Mouse (Mus musculus): Measurements from ENCODE around the gene Lmntd2.
A peak's percentile ranks its signal among the peaks of the same experiment; 100 is the strongest.

Lmntd2 gene

GRCm38 (mm10) chr7:141215880-141216733 lies 2.2 kb upstream of the Lmntd2 start:
- peak; percentile 91 for DNase-seq

- DNase-seq = peak; percentile 96
These were observed 1.4 kb upstream of the Lmntd2 start, which contains the start of gene Rassf7 for GRCm38 (mm10) chr7:141215101-141215879. Gene Rassf7 (plus strand): TSS chr7:141215860.

DNA sequence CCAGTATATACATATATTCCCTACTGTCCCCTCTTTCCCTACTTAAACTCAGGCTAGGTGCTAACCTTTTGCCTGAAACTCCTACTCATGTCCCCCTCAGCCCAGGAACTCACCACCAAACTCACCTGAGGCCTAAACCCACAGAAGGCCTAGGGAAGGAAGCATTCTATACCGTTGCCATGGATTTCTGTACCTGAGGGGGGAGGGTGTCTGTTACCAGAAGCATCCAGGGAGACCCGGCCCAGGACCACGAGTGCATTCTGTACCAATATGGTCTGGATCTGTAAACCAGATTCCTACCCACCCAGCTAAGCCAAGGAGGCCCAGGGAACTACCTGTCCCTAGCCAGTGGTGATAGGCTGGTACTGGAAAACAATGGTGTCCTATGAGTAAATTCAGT lies 430 bp upstream of the Lmntd2 start:
- no peak for DNase-seq

DNA sequence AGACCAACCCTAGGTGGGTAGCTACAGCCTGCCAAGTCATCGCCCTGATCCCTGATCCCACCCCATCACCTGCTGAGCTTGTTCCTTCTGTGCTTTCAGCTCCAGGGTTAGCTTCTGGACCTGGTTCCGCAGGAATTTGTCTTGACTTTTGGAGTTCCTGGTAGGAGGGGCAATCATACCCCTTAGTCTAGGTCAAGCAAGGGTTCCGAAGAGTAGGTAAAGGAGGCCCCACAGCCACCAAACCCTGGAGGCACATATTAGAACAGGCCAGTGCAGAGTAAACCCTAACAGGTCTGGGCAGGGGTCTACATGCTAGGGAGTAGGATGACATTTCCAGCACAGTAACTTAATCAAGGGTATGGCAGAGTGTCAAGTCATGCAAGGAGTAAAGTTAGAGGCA lies 747 bp downstream of the Lmntd2 start:
- DNase-seq = no peak

GRCm38 (mm10) chr7:141210606-141211131 lies 3.2 kb downstream of the Lmntd2 start:
- DNase-seq = no peak

DNA sequence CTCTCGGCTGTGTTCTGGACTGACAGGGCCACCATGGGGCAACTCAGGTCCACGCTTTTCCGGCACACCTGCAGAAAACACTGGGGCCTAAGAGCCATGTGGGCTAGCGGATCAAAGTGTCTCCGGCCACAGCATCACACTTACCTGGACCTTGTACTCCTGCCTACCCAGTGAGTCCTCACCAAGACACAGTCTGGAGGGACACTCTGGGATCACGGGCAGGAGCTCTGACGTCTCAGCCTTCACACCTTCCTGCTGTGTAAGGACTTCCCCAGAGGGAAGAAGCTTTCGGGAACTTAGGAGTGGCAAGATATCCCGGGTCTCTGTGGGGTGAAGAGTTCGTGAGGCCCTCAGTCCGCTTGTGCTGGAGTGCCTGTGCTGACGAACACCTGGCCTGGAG lies 3.7 kb downstream of the Lmntd2 start:
- DNase-seq = no peak

- DNase-seq = no peak
These were observed 4.4 kb downstream of the Lmntd2 start for GRCm38 (mm10) chr7:141209526-141209925.

DNA sequence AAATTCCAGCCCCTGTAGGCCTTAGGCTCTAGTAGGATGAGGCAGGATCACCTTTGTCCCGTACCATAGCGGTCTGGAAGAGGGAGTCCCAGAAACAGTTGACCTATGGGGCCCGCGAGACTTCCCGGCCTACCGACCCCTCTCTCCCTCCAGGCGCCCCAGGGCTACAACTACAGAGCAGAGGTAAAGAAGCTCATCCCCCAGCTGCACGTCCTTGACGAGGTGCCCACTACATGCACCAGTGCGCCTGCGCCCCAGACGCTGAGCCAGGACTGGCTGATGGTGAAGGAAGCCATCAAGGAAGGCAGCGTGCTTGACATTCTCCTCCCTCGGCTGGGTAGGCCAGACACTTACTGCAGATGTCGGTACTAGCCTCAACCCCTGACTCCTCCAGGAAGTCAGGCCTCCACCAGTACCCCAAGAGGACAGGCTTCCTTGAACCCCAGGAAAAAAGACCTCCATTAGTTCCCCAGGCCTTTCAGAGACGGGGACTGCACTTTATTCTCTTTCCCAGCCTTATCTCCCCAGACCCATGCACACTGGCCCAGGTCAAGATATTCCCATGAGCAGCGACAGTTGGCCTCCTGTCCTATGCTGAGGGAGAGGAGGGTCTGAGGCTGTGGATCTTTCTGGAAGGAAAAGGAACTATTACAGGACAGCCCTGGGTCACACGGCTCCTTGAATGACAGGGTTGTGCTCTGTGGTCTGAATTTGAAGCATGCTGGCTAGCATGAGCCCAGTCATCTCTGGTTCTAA lies 7.5 kb downstream of the Lmntd2 start:
- DNase-seq = no peak

- DNase-seq = no peak
These were observed 8.4 kb downstream of the Lmntd2 start for GRCm38 (mm10) chr7:141205504-141205903.

GRCm38 (mm10) chr7:141204546-141204945 lies 9.3 kb downstream of the Lmntd2 start:
- no peak for DNase-seq

DNA sequence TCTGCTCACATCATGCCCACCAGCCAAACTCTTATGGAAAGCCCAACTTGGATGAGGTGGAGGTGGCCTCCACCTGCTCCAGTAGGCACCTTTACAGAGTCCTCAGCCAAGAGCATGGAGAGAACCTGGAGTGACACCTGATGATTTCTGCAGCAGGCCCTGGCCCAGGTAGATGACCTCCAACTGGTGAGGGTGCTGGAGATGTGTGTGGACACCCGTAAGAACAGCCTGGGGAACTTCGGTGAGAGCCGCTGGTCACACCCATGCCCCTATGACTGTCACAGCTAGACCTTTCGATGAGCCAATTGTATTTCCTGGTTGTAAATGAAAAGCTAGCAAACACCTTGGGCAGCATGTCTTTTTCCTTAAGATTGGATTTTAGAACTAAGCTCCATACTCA lies 15.8 kb downstream of the Lmntd2 start:
- DNase-seq = no peak

- DNase-seq = no peak
These were observed 17.1 kb downstream of the Lmntd2 start for GRCm38 (mm10) chr7:141196619-141197282.

GRCm38 (mm10) chr7:141195754-141196153 lies 18.1 kb downstream of the Lmntd2 start:
- no peak for DNase-seq

DNA sequence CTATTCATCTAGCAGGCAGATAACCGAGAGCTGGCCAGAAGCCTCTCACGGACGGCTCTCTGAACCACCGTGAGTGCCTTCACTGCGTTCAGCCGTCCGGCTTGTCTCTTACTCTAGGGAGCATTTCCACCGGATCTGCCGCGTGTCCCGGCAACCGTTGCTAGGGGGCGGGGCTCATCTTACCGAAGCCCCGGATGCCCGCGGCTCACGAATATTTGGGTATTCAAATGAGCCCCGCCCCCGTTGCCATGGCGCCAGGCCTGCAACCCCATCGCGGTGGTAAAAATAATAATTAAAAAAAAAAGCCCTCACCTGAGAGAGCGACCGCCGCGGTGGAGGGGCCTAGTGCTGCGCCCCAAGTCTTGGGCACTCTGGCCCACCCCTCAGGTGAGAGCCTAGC lies 19.1 kb downstream of the Lmntd2 start:
- DNase-seq = peak; percentile 95

DNA sequence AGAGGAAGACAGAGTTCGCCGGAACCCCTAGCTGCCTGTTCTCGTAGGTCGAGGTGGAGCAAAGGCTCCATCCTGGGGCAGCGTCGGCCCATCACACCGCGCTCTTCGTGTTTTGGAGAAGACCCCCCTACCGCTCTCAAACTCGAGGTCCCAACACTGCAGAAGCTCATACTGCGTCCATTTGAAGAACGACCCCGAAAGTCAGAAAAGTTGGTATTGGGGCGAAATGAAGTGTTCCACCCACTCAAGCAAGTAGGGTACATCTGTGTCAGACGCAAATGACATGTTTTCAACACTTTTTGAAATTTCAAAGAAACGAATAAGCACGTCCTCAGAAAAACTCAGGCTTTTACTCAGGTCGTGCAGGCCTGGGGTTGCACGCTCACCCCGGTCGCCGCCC lies 19.5 kb downstream of the Lmntd2 start:
- no peak for DNase-seq

DNA sequence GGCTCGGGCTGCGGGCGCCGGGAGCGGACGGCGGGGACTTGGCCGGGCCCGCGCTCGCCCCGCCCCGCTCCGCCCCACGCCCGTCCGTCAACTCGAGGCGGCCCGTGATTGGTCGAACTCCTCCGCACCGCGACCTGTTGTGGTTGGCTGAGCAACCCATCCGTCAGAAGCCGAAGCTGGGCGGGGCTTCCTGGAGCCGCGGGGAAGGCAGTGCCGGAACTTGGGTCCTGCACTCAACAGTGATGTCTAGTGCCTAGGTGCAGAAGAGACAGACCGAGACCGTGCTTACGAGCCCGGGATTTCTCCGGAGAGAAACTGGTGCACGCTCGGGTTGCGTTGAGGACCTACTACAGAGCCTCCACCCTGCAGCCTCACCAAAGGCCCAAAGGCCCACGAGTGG lies 19.9 kb downstream of the Lmntd2 start, which contains the start of the genes Hras and Lrrc56:
Gene Hras, minus strand, starts transcription at position 58 of the 400 bp plus-strand sequence.
Gene Lrrc56, plus strand, starts transcription at position 210 of the 400 bp plus-strand sequence.
- peak; percentile 99 for DNase-seq

DNA sequence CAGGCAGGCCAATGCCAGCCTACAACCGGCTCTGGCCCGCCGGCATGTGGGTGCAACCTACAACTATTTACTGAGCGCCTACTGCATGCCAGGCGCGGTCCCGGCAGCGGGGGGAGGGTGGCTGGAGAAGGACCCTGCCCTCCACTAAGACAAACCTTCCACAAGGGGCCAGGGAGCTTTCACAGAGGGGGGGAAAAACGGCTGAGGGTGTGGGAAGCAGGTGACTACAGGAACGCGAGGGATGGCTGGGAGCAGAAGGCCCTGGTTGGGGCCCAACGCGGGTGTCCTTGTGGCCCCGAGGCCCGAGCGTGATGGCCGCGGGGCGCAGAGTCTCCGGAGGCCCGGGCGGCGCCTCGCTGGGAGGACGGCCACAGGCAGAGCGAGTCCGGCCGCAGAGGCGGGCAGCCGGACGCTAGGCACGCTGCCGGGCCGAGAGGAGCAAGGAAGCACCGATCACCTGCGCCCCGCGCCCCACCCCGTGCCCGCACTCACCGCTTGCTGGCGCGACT lies 20.5 kb downstream of the Lmntd2 start:
- DNase-seq = peak; percentile 50

DNA sequence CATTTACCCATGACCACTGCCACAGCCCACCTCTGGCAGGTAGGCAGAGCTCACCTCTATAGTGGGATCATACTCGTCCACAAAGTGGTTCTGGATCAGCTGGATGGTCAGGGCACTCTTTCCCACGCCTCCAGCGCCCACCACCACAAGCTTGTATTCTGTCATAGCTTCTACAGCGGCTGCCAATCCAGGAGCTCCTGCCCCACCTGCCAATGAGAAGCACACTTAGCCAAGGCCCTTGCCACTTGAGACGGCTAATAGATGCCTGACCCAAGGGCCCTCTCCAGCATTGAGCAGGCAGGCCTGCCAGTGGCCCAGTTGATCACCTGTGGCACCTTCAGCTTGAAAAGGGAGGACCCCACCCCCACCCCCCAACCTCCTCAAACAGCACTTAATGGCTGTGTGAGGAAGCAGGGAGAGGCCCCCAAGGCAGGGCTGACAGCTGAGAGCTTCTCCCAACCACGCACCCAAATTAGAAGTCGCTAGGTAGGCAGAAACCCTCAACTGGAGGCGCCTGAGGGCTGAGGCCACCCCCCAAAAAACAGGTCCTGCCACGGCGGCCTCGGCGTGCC lies 21.0 kb downstream of the Lmntd2 start:
- DNase-seq = peak; percentile 60

DNA sequence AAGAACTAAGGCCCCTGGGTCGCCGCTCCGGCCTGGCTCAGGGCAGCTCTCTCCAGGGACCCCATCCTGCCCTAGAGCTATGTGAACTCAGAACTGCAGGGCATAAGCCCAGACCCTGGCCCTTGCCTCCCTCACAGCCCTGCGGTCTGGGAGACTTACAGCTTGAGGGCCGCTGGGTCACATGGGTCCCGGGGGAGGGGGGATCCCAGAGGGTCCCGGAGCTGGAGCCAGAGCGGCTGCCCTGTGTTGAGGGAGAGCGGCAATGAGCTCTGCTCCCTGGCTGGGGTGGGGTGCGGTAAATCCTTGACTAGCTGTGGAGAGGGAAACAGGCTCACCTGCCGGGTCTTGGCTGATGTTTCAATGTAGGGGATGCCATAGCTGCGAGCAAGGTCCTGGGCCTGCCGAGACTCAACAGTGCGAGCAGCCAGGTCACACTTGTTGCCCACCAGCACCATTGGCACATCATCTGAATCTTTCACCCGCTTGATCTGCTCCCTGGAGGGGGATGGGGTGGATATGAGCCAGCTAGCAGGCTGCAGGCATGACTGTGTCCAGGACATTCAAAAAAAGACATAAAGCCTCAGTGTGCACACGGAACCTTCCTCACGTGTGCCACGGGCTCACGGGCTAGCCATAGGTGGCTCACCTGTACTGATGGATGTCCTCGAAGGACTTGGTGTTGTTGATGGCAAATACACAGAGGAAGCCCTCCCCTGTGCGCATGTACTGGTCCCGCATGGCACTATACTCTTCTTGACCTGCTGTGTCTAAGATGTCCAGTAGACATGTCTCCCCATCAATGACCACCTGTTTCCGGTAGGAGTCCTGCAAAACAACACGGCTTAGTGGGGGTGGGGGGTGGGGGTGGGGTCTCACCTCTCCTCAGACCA lies 21.8 kb downstream of the Lmntd2 start:
- DNase-seq = no peak

GRCm38 (mm10) chr7:141191036-141191435 lies 22.8 kb downstream of the Lmntd2 start:
- DNase-seq = peak; percentile 58

- no peak for DNase-seq
These were observed 23.7 kb downstream of the Lmntd2 start for GRCm38 (mm10) chr7:141190220-141190619.

Data from lung, postnatal 10 days (tissue).